Mouse (Mus musculus): ENCODE data around the gene Zfp839. TPM values are rescaled to one million over a fixed set of nuclear protein-coding genes. Genes with fewer than 3 reads are reported as not detected.

The Zfp839 gene
- polyA plus RNA-seq, 1 experiment from 2014 or later = 5.2 TPM

GRCm38 (mm10) chr12:110841731-110842493 is 8.1 kb upstream of the Zfp839 start:
- no peak overlapping the region for H3K9ac ChIP-seq
- no peaks in the 10 kb centered on the region for H3K9me3 ChIP-seq (ENCODE audit: low read depth, low read length)
- ATAC-seq (ENCODE audit: insufficient read depth) (no peak), DNase-seq (no peak)
- H3K27ac ChIP-seq (ENCODE audit: low read depth) = no peak overlapping the region
- H3K27me3 ChIP-seq (ENCODE audit: insufficient read depth, low read length) = no peaks in the 10 kb centered on the region
- peaks cover 5% of the 10 kb centered on the region for H3K4me1 ChIP-seq (ENCODE audit: insufficient read depth)
- no peak overlapping the region for H3K4me3 ChIP-seq (ENCODE audit: low read depth, low read length)
- 66% methylated on average over 5 of the region's 5 CpGs for WGBS
- TF ChIP-seq CTCF (IDR thresholded peaks at IDR 0.05; ENCODE audit: low read depth) = no peak
- no peaks in the 10 kb centered on the region for H3K36me3 ChIP-seq (ENCODE audit: insufficient read depth)
- H3K4me2 ChIP-seq = no peak overlapping the region

- WGBS = 18% methylated on average over 32 of the region's 32 CpGs
- DNase-seq (peak; percentile 93), ATAC-seq (ENCODE audit: insufficient read depth) (0 out of 2 replicates have a peak, but pooled peaks have one; percentile 10)
- Histone ChIP-seq H3K9ac (peak overlapping the region; percentile 54), H3K9me3 (ENCODE audit: low read depth, low read length) (no peaks in the 10 kb centered on the region), H3K4me2 (peak overlapping the region; percentile 70), H3K4me3 (ENCODE audit: low read depth, low read length) (peak overlapping the region; percentile 49), H3K36me3 (ENCODE audit: insufficient read depth) (no peaks in the 10 kb centered on the region), H3K4me1 (ENCODE audit: insufficient read depth) (peaks cover 5% of the 10 kb centered on the region), H3K27ac (ENCODE audit: low read depth) (no peak overlapping the region), H3K27me3 (ENCODE audit: insufficient read depth, low read length) (no peaks in the 10 kb centered on the region)
- TF ChIP-seq CTCF (IDR thresholded peaks at IDR 0.05; ENCODE audit: low read depth) = peak; percentile 93
These were observed 6.6 kb upstream of the Zfp839 start for GRCm38 (mm10) chr12:110843194-110844048.

- DNase-seq = no peak
- Histone ChIP-seq H3K4me1 (ENCODE audit: insufficient read depth) (peaks cover 5% of the 10 kb centered on the region), H3K9ac (peak overlapping the region; percentile 54), H3K36me3 (ENCODE audit: insufficient read depth) (no peaks in the 10 kb centered on the region), H3K4me3 (ENCODE audit: low read depth, low read length) (peak overlapping the region; percentile 49), H3K27me3 (ENCODE audit: insufficient read depth, low read length) (no peaks in the 10 kb centered on the region), H3K4me2 (peak overlapping the region; percentile 70), H3K9me3 (ENCODE audit: low read depth, low read length) (no peaks in the 10 kb centered on the region), H3K27ac (ENCODE audit: low read depth) (peak overlapping the region; percentile 65)
- WGBS = 1% methylated on average over 42 of the region's 42 CpGs
- ATAC-seq (ENCODE audit: insufficient read depth) = peak; percentile 33
- TF ChIP-seq CTCF (IDR thresholded peaks at IDR 0.05; ENCODE audit: low read depth) = peak; percentile 22; the same call in 1 of the 2 replicates
These were observed 5.6 kb upstream of the Zfp839 start for GRCm38 (mm10) chr12:110844227-110845130.

- H3K4me2 ChIP-seq = peak overlapping the region; percentile 70
- WGBS = under 1% methylated on average over 36 of the region's 36 CpGs
- H3K4me1 ChIP-seq (ENCODE audit: insufficient read depth) = peaks cover 5% of the 10 kb centered on the region
- H3K36me3 ChIP-seq (ENCODE audit: insufficient read depth) = no peaks in the 10 kb centered on the region
- no peak for TF ChIP-seq CTCF (IDR thresholded peaks at IDR 0.05; ENCODE audit: low read depth)
- peak; percentile 99 for DNase-seq
- H3K9me3 ChIP-seq (ENCODE audit: low read depth, low read length) = no peaks in the 10 kb centered on the region
- H3K27me3 ChIP-seq (ENCODE audit: insufficient read depth, low read length) = no peaks in the 10 kb centered on the region
- ATAC-seq (ENCODE audit: insufficient read depth) = peak; percentile 94
- H3K9ac ChIP-seq = peak overlapping the region; percentile 54
- H3K4me3 ChIP-seq (ENCODE audit: low read depth, low read length) = peak overlapping the region; percentile 49
- H3K27ac ChIP-seq (ENCODE audit: low read depth) = peak overlapping the region; percentile 65
These were observed 4.7 kb upstream of the Zfp839 start for GRCm38 (mm10) chr12:110845131-110845880.

GRCm38 (mm10) chr12:110846191-110846765 is 3.8 kb upstream of the Zfp839 start:
- no peak for TF ChIP-seq CTCF (IDR thresholded peaks at IDR 0.05; ENCODE audit: low read depth)
- no peaks in the 10 kb centered on the region for H3K27me3 ChIP-seq (ENCODE audit: insufficient read depth, low read length)
- H3K4me3 ChIP-seq (ENCODE audit: low read depth, low read length) = peak overlapping the region; percentile 49
- H3K9me3 ChIP-seq (ENCODE audit: low read depth, low read length) = no peaks in the 10 kb centered on the region
- no peak overlapping the region for H3K27ac ChIP-seq (ENCODE audit: low read depth)
- 58% methylated on average over 6 of the region's 6 CpGs for WGBS
- H3K4me2 ChIP-seq = peak overlapping the region; percentile 70
- no peak for DNase-seq
- no peaks in the 10 kb centered on the region for H3K36me3 ChIP-seq (ENCODE audit: insufficient read depth)
- H3K9ac ChIP-seq = peak overlapping the region; percentile 51
- no peak for ATAC-seq (ENCODE audit: insufficient read depth)
- H3K4me1 ChIP-seq (ENCODE audit: insufficient read depth) = peaks cover 10% of the 10 kb centered on the region

GRCm38 (mm10) chr12:110850929-110851256 is 840 bp downstream of the Zfp839 start:
- H3K36me3 ChIP-seq (ENCODE audit: insufficient read depth) = peaks cover 10% of the 10 kb centered on the region
- H3K9me3 ChIP-seq (ENCODE audit: low read depth, low read length) = no peaks in the 10 kb centered on the region
- peak overlapping the region; percentile 84 for H3K4me2 ChIP-seq
- peaks cover 10% of the 10 kb centered on the region for H3K4me1 ChIP-seq (ENCODE audit: insufficient read depth)
- peak overlapping the region; percentile 72 for H3K27ac ChIP-seq (ENCODE audit: low read depth)
- peak; percentile 44 for DNase-seq
- ATAC-seq (ENCODE audit: insufficient read depth) = no peak
- H3K27me3 ChIP-seq (ENCODE audit: insufficient read depth, low read length) = no peaks in the 10 kb centered on the region
- peak overlapping the region; percentile 87 for H3K9ac ChIP-seq
- peak overlapping the region; percentile 91 for H3K4me3 ChIP-seq (ENCODE audit: low read depth, low read length)
- no peak for TF ChIP-seq CTCF (IDR thresholded peaks at IDR 0.05; ENCODE audit: low read depth)
- WGBS = 11% methylated on average over 9 of the region's 9 CpGs
